Mouse (Mus musculus): ENCODE measurements around the gene Prx. TPM values are rescaled to one million over a fixed set of nuclear protein-coding genes. Genes with fewer than 3 reads are reported as not detected.

The Prx gene
- total RNA-seq, 2 experiments from 2014 or later: 0.52 to 0.75 TPM

DNA sequence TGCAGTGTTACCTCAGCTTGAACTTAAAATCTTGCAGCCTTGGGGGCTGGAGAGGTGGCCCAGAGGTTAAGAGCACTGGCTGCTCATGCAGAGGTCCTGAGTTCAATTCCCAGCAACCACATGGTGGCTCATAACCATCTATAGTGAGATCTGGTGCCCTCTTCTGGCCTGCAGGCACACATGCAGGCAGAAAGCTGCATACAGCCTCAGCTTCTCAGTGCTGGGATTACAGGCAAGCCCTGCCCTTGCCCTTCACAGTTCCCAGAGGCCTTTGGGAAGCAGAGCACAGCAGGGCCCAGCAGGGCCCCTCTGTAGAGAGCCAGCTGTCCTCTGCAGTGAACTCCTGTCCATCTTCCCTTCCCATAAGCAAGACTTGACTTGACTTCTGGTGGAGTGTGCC is 21.0 kb downstream of the Prx start:
- ATAC-seq (replicated peaks; ENCODE audit: poor library complexity): 0 out of 2 replicates have a peak, but pooled peaks have one; percentile 27

DNA sequence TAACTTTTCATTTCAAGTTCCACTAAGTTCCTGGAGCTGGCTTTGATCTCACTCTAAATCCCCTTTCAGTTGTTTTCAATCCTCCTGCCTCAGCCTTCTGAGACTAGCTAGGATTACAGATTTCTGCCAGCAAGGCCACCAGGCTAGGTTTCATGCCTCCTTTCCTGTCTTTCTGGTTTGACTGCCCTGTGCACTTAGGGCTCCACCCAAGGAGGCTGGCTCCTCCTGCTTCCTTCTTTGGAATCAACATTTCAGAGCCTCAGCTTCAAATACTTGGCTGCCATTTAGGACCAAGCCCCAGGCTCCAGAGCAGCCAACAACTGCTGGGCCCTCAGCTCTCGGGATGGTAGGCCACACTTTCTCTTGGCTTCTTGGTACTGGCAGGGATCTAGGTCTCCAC is 21.5 kb downstream of the Prx start:
- no peak for ATAC-seq (replicated peaks; ENCODE audit: poor library complexity)

DNA sequence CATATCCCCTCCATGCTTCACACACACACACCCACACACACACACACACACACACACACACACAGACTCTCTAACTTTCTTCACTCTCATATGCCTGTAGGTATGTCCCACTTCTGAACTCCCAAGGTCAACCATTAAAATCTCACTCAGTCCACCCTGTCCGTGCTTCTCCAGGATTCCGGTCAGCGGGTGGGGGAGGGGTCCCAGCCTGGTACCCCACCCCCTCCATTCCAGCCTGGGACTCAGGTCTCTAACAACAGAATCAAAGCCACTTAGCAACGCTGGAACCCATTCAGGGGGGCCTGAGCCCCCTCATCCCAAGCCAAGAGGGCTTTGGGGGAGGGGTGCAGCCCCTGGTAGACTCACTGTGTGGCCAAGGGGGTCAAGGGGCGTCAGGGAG is 23.8 kb downstream of the Prx start, which contains the start of gene Hipk4:
Hipk4 (plus strand) TSS at position 301 of the 400 bp plus-strand sequence.
- no peak for ATAC-seq (replicated peaks; ENCODE audit: poor library complexity)

DNA sequence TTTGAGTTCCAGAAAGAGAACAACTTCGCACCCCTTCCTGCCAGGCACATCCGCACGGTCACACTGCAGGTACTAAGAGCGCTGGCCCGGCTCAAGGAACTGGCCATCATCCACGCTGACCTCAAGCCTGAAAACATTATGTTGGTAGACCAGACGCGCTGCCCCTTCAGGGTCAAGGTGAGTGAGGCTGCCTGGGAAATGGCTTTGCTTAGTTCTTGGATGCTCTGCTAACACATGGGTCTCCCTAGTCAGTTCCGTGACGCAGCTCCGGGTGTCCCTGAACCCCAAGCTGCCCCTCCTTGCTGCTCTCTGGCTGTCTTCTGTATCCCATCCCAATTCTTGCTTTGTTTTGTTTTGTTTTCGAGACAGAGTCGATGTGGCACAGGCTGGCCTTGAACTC is 24.7 kb downstream of the Prx start:
- no peak for ATAC-seq (replicated peaks; ENCODE audit: poor library complexity)

GRCm38 (mm10) chr7:27526039-27526827 is 27.1 kb downstream of the Prx start:
- ATAC-seq (replicated peaks; ENCODE audit: poor library complexity): peak; percentile 91

GRCm38 (mm10) chr7:27529070-27529469 is 29.9 kb downstream of the Prx start:
- no peak for ATAC-seq (replicated peaks; ENCODE audit: poor library complexity)

- ATAC-seq (replicated peaks; ENCODE audit: poor library complexity): 0 out of 2 replicates have a peak, but pooled peaks have one; percentile 21
Observed at GRCm38 (mm10) chr7:27530937-27531336, 31.8 kb downstream of the Prx start.

GRCm38 (mm10) chr7:27531707-27532106 is 32.6 kb downstream of the Prx start:
- ATAC-seq (replicated peaks; ENCODE audit: poor library complexity): no peak

- no peak for ATAC-seq (replicated peaks; ENCODE audit: poor library complexity)
Observed at GRCm38 (mm10) chr7:27532480-27533050, 33.4 kb downstream of the Prx start.

DNA sequence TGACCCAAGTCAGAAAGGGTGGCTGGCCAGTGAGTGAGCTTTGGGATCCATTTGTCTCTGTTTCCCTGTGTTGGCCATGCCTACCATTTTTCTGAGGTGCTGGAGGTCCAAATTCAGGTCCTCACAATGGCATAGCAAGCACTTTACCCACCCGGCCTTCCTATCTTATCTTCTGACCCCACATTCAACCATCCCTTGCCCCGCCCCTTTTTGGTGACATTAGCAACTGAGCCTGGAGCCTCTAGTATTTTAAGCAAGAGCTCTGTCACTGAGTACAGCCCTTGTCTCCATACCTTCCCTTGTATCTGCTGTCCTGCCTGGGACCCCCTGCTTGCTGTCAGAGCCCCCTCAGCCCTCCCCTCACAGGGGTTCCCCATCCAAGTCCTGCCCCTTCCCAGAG is 36.3 kb downstream of the Prx start:
- ATAC-seq (replicated peaks; ENCODE audit: poor library complexity): peak; percentile 72

DNA sequence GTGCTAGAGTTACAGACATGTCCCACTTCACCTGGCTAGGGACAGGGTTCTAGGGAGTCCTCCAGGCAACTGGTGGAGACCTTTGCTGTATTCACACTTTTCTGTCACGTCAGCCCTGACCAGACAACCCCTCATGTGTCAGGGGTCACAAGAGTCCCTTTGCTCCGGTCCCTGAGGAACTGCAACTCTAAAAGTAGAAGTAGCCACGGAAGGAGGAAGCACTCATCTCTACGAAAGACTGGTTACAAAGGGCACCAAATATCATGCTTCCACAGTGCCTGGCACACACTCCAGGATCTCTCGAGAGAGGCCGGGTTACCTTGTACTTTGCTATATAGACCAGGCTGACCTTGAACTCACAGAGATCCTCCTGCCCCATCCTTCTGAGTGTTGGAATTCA is 37.5 kb downstream of the Prx start:
- 0 out of 2 replicates have a peak, but pooled peaks have one; percentile 4 for ATAC-seq (replicated peaks; ENCODE audit: poor library complexity)

- ATAC-seq (replicated peaks; ENCODE audit: poor library complexity): no peak
Observed at GRCm38 (mm10) chr7:27537998-27538397, 38.9 kb downstream of the Prx start.

- ATAC-seq (replicated peaks; ENCODE audit: poor library complexity): no peak
Observed at GRCm38 (mm10) chr7:27538797-27539196, 39.7 kb downstream of the Prx start.

DNA sequence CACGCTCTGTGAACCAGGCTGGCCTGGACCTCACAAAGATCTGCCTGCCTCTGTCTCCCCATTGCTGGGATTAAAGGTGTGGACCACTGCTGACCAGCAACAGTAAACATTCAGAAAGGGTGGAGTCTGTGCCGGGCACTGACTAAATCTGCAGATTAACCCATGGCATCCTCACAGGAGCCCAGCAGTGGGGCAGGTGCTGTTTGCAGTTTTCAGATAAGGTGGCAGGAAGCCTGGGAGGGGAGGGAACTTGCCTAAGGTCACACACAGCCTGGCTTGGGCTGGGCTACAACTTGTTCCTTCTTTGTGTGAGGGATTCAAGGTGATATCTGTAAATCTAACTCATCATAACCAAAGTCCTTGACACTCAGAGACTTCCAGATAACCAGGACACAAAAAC is 41.4 kb downstream of the Prx start:
- ATAC-seq (replicated peaks; ENCODE audit: poor library complexity): peak; percentile 41

GRCm38 (mm10) chr7:27540935-27541334 is 41.8 kb downstream of the Prx start:
- no peak for ATAC-seq (replicated peaks; ENCODE audit: poor library complexity)

DNA sequence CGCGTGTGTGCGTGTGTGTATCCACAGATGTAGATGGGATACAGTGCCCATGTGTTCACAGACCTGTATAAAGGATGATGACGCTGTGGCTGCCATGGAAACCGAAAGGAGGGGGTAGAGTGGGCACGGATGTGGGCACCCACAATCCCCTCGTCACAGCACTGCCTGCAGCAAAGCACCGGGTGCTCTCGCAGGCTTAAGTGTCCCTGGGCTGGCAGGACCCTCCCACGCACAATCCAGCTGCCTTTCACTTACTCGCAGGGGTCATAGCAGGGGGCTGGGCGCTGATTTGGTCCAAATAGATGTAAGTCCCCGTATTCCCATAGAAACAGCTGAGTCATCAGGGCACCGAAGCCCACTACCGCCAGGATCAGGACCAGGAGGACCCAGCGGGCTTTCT is 42.3 kb downstream of the Prx start:
- peak; percentile 60 for ATAC-seq (replicated peaks; ENCODE audit: poor library complexity)

- ATAC-seq (replicated peaks; ENCODE audit: poor library complexity): no peak
Observed at GRCm38 (mm10) chr7:27541922-27542321, 42.8 kb downstream of the Prx start.

DNA sequence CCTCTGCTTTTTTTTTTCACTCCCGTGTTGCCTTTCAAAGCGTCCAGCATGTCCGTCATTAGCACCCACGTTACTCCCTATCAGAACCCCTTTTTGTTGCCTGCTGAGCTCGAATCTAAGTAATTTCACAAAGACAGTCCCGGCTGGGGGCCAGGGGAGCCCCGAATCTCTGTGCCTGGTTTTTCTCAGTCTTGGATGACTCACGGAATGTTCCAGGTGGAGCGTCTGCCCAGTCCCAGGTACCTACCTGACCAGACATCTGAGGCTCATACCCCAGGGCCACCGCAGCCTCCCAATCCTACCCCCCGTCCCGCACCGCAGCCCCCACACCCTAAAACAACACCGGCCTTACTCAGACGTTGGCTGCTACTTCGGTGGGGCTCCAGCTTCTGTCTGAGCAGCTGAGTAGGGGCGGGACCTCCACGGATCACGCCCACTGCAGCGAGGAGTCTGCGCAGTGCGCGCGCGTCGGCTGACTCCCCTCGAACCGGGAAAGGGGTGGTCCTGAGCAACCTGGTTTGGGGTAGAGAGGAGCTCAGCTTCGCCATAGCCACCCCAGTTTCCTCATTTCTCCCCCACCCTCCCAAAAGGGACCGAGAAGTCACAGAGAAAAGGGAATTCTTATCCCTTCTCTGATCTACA is 43.4 kb downstream of the Prx start:
- peak; percentile 73 for ATAC-seq (replicated peaks; ENCODE audit: poor library complexity)

DNA sequence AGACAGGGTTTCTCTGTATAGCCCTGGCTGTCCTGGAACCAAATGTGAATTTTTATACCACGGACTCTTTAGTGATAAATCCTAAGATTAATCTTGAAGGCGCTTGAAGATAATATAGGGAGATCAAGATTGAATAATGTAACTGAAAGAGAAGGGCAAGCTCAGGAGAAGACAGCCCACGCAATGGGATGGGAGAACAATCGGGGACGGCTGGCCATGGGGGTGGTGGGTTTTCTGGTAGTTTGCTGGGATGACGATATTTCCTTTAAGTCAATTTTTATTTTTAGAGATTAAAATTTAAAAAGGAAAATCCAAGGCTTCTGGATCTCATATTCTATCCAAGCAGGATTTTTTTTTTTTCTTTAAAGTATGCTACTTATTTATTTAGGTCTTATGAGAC is 43.9 kb downstream of the Prx start:
- no peak for ATAC-seq (replicated peaks; ENCODE audit: poor library complexity)

DNA sequence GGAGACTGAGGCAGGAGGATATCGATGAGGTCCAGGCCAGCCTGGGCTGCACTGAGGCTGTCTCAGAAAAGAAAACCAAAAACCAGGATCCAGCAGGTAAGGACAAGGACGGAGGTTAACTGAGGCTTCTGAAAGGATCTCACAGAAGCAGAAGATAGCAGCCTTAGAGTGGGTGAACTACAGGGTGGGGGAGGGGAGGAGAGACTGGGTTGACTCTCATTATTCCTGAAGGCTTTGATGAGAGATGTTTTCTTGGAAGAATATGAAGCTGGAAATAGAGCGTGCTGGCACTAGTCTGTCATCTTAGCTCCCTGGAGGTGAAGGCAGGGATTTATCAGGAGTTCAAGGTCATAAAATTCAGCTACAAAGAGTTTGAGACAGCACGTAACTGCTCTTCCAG is 44.7 kb downstream of the Prx start:
- ATAC-seq (replicated peaks; ENCODE audit: poor library complexity): no peak

- peak; percentile 65 for ATAC-seq (replicated peaks; ENCODE audit: poor library complexity)
Observed at GRCm38 (mm10) chr7:27544675-27545370, 45.7 kb downstream of the Prx start.
